Comparison of ENCODE assay signal across 7 mouse cellular contexts in genomic region chr11:5995989-5996388, GRCm38 (mm10). TPM values are rescaled to one million over a fixed set of nuclear protein-coding genes. Genes with fewer than 3 reads are reported as not detected.
DNase-seq lines count a peak whose midpoint lies in the region; ATAC-seq and TF ChIP-seq lines count a peak whose summit lies in the region.

No protein-coding gene starts in this region.

- H3K27me3 ChIP-seq in limb, embryonic 14.5 days (ENCODE audit: control insufficient read depth, insufficient read depth, low read length): no peaks in the 10 kb centered on the region

- intact Hi-C loops in gastrocnemius, postnatal 14 days (cut with DNase I; ENCODE audit: low total_unique reads): loop anchor here (2.0 kb wide), 1 partner anchor 191 kb away; no protein-coding TSS in a partner anchor

- WGBS in limb, embryonic 14.5 days: 21% methylated on average over 8 of the region's 8 CpGs

- H3K4me1 ChIP-seq in limb, embryonic 14.5 days (ENCODE audit: control insufficient read depth, insufficient read depth, low read length): peaks cover 11% of the 10 kb centered on the region

- no peak overlapping the region for H3K4me2 ChIP-seq in limb, embryonic 14.5 days (replicated peaks; ENCODE audit: low read depth, low read length, severe bottlenecking)

- H3K27ac ChIP-seq in limb, embryonic 14.5 days (replicated peaks; ENCODE audit: low read depth, low read length): no peak overlapping the region

- no peak overlapping the region for H3K9ac ChIP-seq in limb, embryonic 14.5 days (ENCODE audit: low read depth, low read length, severe bottlenecking)

- TF ChIP-seq POLR2A in limb, embryonic 14.5 days (IDR thresholded peaks at IDR 0.05; ENCODE audit: borderline replicate concordance, extremely low read depth, insufficient read depth, insufficient read length): no peak

- no peaks in the 10 kb centered on the region for H3K9me3 ChIP-seq in limb, embryonic 14.5 days (ENCODE audit: control insufficient read depth, low read length)

- DNase-seq in ZHBTc4 (ENCODE audit: low read depth, low spot score): peak; percentile 86
- DNase-seq in cerebellum, postnatal 25 days: peak; percentile 94 to 95
- peak; percentile 86 for DNase-seq in gastrocnemius, postnatal 14 days
- DNase-seq in kidney, adult 18-20 months: peak; percentile 91
- peak; percentile 78 for DNase-seq in limb, embryonic 14.5 days (ENCODE audit: low spot score)
- DNase-seq in monocyte, adult 2 months (ENCODE audit: low read depth in 1 of 2, low spot score in 2 of 2): peak; percentile 19 to 59
- DNase-seq in spleen, postnatal 4 days (ENCODE audit: low spot score in 2 of 2): peak; percentile 74 to 91

- H3K36me3 ChIP-seq in limb, embryonic 14.5 days (ENCODE audit: control insufficient read depth, insufficient read depth, low read length): no peaks in the 10 kb centered on the region

- H3K4me3 ChIP-seq in limb, embryonic 14.5 days (replicated peaks; ENCODE audit: low read length): no peak overlapping the region

- ATAC-seq in limb, embryonic 14.5 days (ENCODE audit: low FRiP score, low read depth): no peak

RNA-seq across cellular contexts. Expression of gene Ykt6, which starts 40.5 kb away (rescaled TPM):
- total RNA-seq in gastrocnemius, postnatal 14 days (2021): 10 to 100 TPM; 36.2 to 38.8 TPM
- 79.0 and 81.0 TPM in 2 replicates for polyA plus RNA-seq in limb, embryonic 14.5 days (2012; rRNA removed)
- polyA plus RNA-seq in limb, embryonic 14.5 days (2014; fragmentation: Nextera tagmentation; extraction: Ambion mirVana): 33.2 and 34.8 TPM in 2 replicates

RNA-seq across cellular contexts. Expression of gene Gck, which starts 46.1 kb away (rescaled TPM):
- 1 to 10 TPM in 1 of 2 experiments, under 1 TPM in 1; 0.29 to 1.3 TPM for total RNA-seq in gastrocnemius, postnatal 14 days (2021)
- polyA plus RNA-seq in limb, embryonic 14.5 days (2012; rRNA removed): 0.83 and 1.7 TPM in 2 replicates
- 0.74 and 2.6 TPM in 2 replicates for polyA plus RNA-seq in limb, embryonic 14.5 days (2014; fragmentation: Nextera tagmentation; extraction: Ambion mirVana)

Comparison
In these comparisons a context has a peak if more than half of its experiments do, and no peak if none do; other contexts are left out.
1. DNase-seq: peak in every context shown above with its lines; median percentile 94 in cerebellum, postnatal 25 days; 91 in kidney, adult 18-20 months; 86 in ZHBTc4; 86 in gastrocnemius, postnatal 14 days; 82 in spleen, postnatal 4 days; 78 in limb, embryonic 14.5 days; 39 in monocyte, adult 2 months.